Mouse (Mus musculus) c-Kit-positive CD71-negative TER-119-negative erythroid progenitor cells, embryonic 14.5 days (primary cell): ENCODE results near the gene Grik4.

Experiments
- DNase-seq: peaks from one replicate; pipeline ENCODE4 v3.0.0-alpha.2; 2013; ENCODE audit warnings: low read depth

Grik4 gene

DNA sequence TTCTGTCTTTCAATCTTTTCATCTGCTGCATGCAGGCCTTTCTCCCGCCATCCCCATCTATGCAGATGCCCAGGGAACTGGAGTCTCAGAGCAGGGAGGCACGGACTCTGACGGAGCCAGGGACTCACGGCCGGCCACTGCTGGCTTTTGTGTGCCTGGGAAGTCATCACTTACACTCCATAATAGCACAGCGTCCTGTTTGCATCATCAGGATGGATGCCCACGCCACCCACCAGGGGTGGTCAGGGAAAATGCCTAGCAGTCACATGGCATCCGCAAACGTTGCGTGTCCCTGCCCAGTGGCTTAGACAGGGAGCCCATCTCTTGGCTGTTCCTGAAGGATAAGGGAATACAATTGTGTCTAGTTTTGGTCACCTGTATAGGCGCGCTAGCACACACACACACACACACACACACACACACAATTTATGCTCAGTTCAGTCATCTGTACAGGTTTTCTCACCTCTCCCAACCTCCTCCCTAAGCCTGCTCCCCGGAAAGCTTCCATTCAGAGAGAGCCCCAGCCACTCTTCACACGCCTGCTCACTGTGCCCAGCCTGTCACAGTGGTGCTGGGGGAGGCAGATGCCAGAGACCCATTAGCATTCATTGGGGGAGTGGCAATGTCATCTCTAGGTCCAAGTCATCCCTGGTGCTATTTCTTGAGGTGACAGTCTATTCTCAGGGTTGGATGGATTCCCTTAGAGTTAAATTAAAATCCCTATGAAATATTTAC is 370.5 kb downstream of the Grik4 start:
- no peak for DNase-seq

DNA sequence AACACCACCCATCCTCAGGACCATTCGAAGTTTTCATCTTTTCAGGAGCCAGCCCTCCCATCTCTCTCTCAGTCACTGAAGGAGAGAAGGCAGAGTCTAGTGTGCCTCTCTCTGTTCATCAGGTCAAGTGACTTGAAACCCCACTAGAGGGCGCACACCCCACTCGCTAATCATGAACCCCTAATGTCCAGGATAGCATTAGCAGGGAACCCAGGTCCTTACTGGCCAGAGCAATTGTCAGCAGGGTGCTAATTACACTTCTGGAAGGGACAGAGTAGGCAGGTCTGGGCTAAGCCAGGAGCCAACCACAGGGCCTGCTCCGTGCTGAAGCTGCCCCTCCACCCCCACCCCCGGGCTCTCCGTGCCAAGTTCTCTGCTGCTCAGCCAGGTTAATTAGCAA is 371.1 kb downstream of the Grik4 start:
- DNase-seq = peak; percentile 17

GRCm38 (mm10) chr9:42565921-42566320 is 378.4 kb downstream of the Grik4 start:
- DNase-seq = no peak

- DNase-seq = no peak
Measured at GRCm38 (mm10) chr9:42555186-42555585, 389.1 kb downstream of the Grik4 start.

DNA sequence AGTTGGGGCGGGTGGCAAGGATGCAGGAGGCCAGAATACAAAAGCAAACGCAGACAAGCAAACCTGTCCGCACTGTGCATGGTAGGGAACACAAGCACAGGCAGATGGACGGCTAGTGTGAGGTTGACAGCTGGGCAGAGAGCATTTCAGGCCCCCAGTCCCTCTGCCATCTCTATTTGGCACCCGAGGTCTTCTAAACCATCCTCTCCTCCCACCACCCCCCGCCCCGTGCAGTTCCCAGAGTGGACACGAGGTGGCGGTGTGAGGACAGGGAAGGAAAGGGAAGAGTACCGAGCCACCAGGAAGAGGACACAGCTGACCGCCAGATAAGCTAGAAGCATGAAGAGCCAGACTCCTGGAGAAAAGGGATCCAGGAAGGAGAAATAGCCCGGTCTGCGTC is 394.2 kb downstream of the Grik4 start:
- peak; percentile 49 for DNase-seq

DNA sequence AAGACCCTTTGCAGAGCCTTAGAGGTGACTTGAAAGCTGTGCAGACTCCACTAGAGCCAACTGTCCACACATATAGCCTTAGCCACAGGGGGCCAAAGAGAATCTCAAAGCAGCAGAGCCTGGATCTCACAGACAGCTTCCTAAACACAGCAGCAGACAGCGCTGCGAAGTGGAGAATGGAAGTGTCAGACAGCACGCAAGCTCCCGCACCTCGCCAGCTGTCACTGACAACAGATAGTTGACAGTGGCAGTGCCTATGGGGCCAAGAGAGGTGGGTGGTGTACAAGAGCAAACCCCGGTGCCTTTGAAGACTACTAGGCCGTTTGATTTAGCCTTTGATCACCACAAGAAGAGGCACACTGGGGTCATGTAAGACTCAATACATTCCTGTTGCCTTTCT is 395.3 kb downstream of the Grik4 start:
- DNase-seq = no peak

GRCm38 (mm10) chr9:42544521-42544920 is 399.8 kb downstream of the Grik4 start:
- no peak for DNase-seq

- no peak for DNase-seq
Measured at GRCm38 (mm10) chr9:42533491-42533890, 410.8 kb downstream of the Grik4 start.

GRCm38 (mm10) chr9:42533041-42533440 is 411.3 kb downstream of the Grik4 start:
- no peak for DNase-seq

GRCm38 (mm10) chr9:42531951-42532350 is 412.3 kb downstream of the Grik4 start:
- no peak for DNase-seq

DNA sequence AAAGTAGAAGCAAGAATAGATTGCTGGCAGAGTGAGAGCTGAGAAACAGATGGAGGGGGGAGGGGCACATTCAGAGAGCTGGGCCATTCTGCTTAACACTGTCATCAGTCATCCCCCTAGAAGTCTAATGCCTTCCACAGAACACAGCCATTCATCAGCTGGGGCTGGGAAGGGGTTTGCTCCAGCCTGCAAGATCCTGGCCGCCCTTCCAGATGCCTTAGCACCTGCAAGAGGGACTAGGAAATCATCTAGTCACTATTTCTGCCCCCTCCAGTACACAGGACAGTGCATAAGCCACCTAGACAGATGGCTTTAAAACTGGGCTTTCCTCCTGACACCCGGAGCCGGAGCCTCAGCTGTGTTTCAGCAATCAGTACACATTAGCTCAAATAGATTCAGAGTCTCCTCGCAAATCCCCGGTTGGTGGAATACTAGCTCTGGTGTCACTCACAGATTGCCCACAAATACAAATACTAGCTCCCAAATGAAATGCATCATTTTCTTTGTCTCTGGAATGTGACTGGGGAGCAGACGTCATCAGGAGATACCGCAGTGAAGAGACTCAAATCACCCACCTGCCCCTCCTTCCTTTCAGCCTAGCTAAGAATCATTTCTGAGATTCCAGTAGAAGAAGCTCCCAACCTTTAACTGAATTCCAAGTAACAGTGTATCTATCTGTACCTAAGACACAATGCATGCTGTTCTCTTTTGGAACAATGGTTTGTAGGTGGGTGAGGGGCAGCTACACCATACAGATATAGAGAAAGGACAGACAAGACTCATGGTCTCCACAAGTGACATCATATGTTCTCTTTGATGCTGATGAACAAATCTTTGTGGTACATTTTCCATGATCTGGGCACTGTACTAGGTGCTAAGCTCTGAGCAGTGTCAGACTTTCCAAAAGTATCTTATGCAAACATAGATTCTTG is 413.8 kb downstream of the Grik4 start:
- DNase-seq = no peak

DNA sequence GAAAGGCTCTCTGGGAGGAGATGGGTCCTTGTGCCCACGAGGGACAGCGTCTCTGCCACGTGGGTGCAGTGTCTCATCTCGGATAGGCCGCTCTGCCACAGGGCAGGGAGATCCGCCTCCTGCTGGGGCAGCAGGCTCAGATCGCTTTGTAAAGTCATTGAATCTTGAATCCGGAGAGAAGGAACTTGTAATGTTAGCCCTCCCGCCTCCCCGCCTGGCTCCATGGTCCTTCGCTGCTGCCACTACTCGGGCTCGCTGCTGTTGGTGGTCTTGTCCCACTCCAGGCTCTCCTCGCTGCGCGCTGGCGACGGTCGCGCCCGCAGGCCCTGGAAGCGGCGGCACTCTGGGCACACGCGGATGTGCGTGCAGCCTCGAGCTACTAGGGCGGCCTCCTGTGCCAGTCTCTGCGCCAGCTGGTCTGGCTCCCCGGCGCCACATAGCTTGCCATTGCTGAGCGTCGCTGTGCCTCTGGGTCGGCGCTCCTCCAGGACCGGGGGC is 423.7 kb downstream of the Grik4 start:
- DNase-seq = no peak

DNA sequence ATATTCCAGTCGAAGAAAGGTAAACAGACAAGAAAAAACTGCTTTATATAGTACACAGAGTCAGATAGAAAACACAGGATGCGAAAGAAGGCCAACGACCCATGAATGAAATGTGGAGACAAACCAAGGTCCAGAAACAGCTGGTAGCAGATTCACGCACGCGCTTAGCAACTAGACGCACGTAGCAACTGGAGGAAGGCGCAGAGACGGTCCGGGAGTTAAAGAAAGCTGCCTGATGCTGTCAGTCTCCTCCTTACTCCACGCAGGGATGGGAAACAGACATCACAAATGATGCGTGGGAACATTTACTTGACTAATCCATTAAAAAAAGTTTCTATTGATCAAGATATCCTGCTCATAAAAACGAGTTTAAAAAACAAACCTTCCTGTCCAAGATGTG is 426.1 kb downstream of the Grik4 start:
- DNase-seq = no peak

- no peak for DNase-seq
Measured at GRCm38 (mm10) chr9:42513159-42513558, 431.1 kb downstream of the Grik4 start.

- no peak for DNase-seq
Measured at GRCm38 (mm10) chr9:42512312-42512711, 432.0 kb downstream of the Grik4 start.

DNA sequence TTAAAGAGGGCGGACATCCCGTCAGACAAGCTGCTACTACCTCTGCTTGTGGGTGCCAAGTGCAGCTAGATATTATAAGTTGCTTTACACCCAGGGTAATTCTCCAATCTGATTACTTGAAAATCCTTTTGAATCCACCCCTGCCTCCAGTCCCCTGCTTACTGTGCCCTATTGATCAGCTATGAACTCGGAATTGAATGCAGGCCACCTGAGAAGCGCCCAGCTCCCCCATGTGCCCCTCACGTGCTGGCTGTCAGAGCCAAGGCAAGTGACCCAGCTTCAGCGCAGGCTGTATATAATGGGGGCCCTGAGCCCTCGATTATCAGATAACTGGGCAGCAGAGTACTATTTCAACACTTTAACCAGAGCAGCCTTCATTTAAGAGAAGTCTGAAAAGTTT is 436.1 kb downstream of the Grik4 start:
- no peak for DNase-seq

GRCm38 (mm10) chr9:42507709-42508108 is 436.6 kb downstream of the Grik4 start, which contains the start of gene Tbcel:
Gene Tbcel (minus strand): TSS chr9:42507809.
- DNase-seq = no peak

DNA sequence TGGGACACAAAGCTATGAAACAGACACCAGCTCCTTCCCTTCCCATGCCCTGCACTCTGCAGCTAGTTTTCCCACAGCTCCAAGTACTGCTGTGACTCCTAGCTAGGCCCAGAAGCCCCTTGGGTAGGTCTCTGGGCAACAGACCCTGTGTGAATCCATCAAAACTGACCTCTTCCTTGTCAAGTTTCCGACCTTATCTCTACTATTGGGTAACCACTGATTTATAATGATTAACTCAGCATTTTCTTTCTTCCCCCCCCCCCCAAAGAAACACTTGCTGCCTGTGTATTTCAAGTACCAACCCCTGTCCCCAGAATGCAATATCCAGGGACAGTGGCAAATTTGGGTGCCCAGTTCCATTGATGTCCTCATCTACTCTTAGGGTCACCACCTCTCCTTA is 437.3 kb downstream of the Grik4 start:
- DNase-seq = no peak

DNA sequence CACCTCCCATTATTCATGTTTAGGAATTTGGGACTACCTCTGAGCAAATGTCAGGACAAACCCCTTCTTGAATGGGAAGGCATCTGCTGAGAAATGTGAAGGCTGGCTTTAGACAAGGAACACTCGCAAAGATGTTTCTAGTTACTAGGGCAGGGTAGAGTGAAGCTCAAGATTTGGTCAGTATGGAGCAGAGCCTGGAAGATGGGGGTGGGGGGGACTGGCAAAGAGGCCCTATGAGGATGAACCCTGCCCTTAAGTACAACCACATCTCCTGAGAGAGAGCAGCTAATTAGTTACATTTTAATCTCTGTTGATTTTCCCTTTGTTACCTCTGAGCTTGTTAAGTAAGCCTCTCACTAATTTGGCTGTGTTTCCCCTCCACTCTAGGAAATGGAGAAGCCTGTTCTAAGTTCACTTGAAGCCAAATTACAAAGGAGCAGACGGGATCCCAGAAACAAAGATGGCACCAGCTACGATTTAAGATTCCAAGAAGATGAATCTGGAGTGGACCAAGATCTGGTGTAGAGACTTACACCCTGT is 439.3 kb downstream of the Grik4 start:
- DNase-seq = no peak

DNA sequence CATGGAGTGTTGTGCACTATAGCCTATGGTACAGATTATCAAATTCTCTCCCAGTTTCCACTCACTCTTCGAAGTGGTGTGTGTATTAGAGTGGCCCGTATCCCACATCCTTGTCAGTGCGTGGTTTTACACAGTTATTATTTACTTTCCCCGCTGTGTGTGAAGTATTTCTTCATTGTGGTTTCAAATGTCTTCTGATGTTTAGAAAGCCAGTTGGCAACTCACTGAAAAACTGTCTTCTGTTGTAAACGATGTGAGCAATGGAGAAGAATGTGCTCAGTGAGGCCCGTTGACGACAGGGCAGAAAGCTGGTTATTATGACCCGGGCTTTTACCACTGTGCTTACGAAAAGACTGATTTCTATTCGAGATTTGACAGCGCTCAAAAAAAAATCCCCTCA is 439.7 kb downstream of the Grik4 start:
- DNase-seq = no peak

DNA sequence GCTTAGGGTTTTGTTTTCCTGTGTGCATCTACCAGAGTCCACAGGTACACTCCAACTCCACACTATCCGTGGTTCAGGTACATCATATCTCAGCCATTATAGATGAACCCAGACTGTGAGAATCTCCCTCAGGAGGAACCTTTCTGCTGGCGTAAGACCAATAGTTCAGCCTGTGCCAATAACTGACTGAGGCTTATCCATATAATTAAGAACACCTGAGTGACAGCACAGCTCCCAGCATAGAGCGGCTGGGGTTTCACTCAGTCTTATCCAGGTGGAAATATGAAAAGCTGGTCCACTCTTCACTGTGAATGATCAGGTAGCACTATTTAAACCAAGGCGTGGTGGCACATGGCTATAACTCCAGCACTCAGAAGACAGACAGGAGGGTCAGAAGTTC is 440.6 kb downstream of the Grik4 start:
- DNase-seq = no peak

- no peak for DNase-seq
Measured at GRCm38 (mm10) chr9:42496296-42496695, 448.0 kb downstream of the Grik4 start.

DNA sequence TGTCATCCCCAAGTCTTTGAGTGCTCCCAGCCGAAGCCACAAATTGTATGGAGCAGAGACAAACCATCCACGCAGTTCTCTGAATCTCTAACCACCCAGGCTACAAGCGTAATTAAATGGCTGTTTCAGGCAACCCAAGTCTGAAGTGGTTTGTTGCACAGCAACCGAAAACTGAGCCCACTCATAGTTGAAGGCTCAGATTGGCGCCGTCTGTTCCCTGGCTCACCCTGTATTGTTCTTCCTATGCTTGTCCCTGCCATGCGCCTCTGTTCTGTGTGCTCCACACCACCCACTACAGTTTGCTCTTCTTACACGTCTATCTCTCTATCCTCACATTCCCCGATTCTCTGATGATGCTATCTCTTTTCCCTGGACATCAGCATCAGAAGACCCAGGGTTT is 452.5 kb downstream of the Grik4 start:
- DNase-seq = no peak
